Mouse (Mus musculus) 3T3-L1 (cell line): ENCODE data around the gene Itpr2.

Experiments used
- DNase-seq: peaks from one replicate; pipeline ENCODE4 v3.0.0-alpha.2; 2015; ENCODE audit warnings: low read depth, low spot score

The Itpr2 gene

GRCm38 (mm10) chr6:146270162-146270561 lies 231.9 kb downstream of the Itpr2 start:
- DNase-seq, result no peak

GRCm38 (mm10) chr6:146269291-146269690 lies 232.7 kb downstream of the Itpr2 start:
- no peak for DNase-seq

- DNase-seq, result no peak
Measured at GRCm38 (mm10) chr6:146260674-146261376, 241.2 kb downstream of the Itpr2 start.

- no peak for DNase-seq
Measured at GRCm38 (mm10) chr6:146258751-146259150, 243.3 kb downstream of the Itpr2 start.

GRCm38 (mm10) chr6:146258261-146258660 lies 243.8 kb downstream of the Itpr2 start:
- DNase-seq, result no peak

GRCm38 (mm10) chr6:146256947-146257670 lies 244.9 kb downstream of the Itpr2 start:
- peak; percentile 28 for DNase-seq

GRCm38 (mm10) chr6:146256401-146256800 lies 245.6 kb downstream of the Itpr2 start:
- no peak for DNase-seq

- no peak for DNase-seq
Measured at GRCm38 (mm10) chr6:146255656-146256055, 246.4 kb downstream of the Itpr2 start.

GRCm38 (mm10) chr6:146254931-146255330 lies 247.1 kb downstream of the Itpr2 start:
- DNase-seq, result no peak

- DNase-seq, result no peak
Measured at GRCm38 (mm10) chr6:146254216-146254820, 247.7 kb downstream of the Itpr2 start.

- no peak for DNase-seq
Measured at GRCm38 (mm10) chr6:146249096-146249495, 252.9 kb downstream of the Itpr2 start.

GRCm38 (mm10) chr6:146248341-146248740 lies 253.7 kb downstream of the Itpr2 start:
- DNase-seq, result no peak

GRCm38 (mm10) chr6:146247906-146248305 lies 254.1 kb downstream of the Itpr2 start:
- no peak for DNase-seq

GRCm38 (mm10) chr6:146246368-146246767 lies 255.7 kb downstream of the Itpr2 start:
- DNase-seq, result no peak

GRCm38 (mm10) chr6:146245888-146246287 lies 256.1 kb downstream of the Itpr2 start:
- no peak for DNase-seq

- DNase-seq, result no peak
Measured at GRCm38 (mm10) chr6:146243068-146243467, 259.0 kb downstream of the Itpr2 start.

GRCm38 (mm10) chr6:146241336-146241735 lies 260.7 kb downstream of the Itpr2 start:
- no peak for DNase-seq

GRCm38 (mm10) chr6:146235165-146235564 lies 266.9 kb downstream of the Itpr2 start:
- DNase-seq, result no peak

GRCm38 (mm10) chr6:146234417-146234816 lies 267.6 kb downstream of the Itpr2 start:
- DNase-seq, result no peak

GRCm38 (mm10) chr6:146230903-146231302 lies 271.1 kb downstream of the Itpr2 start:
- no peak for DNase-seq

GRCm38 (mm10) chr6:146230373-146230788 lies 271.6 kb downstream of the Itpr2 start:
- DNase-seq, result no peak

GRCm38 (mm10) chr6:146229967-146230366 lies 272.1 kb downstream of the Itpr2 start:
- DNase-seq, result no peak

GRCm38 (mm10) chr6:146229519-146229918 lies 272.5 kb downstream of the Itpr2 start:
- no peak for DNase-seq
